Mouse (Mus musculus) liver, embryonic 13.5 days (tissue): Measurements from ENCODE around the gene Mpc1. TPM values are rescaled to one million over a fixed set of nuclear protein-coding genes. Genes with fewer than 3 reads are reported as not detected.
"Not testable (repeated sequence)": the region's sequence is repeated elsewhere in the genome, so short reads cannot be mapped to it uniquely, and the experiment has no call there.

Source experiments
- ATAC-seq: fragments of 200-750 bp; cut with Nextera tagmentation; 2 replicates; pipeline ENCODE4 v1.8.0; 2017; ENCODE audit warnings: low read depth, mild to moderate bottlenecking, moderate number of reproducible peaks, moderate library complexity
- DNase-seq: peaks from one replicate; pipeline ENCODE4 v3.0.0; 2022
- H3K27ac ChIP-seq: fragments of 300-500 bp; sonication (generic); 2 replicates; pipeline ENCODE4 v1.5.1; 2015; ENCODE audit warnings: moderate library complexity, mild to moderate bottlenecking, inconsistent platforms
- H3K27me3 ChIP-seq: fragments of 300-500 bp; sonication (generic); 2 replicates; pipeline ENCODE4 v1.6.1; 2015; ENCODE audit warnings: mild to moderate bottlenecking, inconsistent platforms
- H3K36me3 ChIP-seq: fragments of 300-500 bp; sonication (generic); 2 replicates; pipeline ENCODE4 v1.6.1; 2015; ENCODE audit warnings: mild to moderate bottlenecking, inconsistent platforms
- H3K4me1 ChIP-seq: fragments of 300-500 bp; sonication (generic); replicated peaks from 2 replicates; pipeline ENCODE4 v1.6.1; 2015; ENCODE audit warnings: inconsistent platforms
- H3K4me2 ChIP-seq: fragments of 300-500 bp; sonication (generic); 2 replicates; pipeline ENCODE4 v1.6.1; 2015; ENCODE audit warnings: inconsistent platforms, mild to moderate bottlenecking, moderate library complexity
- H3K4me3 ChIP-seq: fragments of 300-500 bp; sonication (generic); replicated peaks from 2 replicates; pipeline ENCODE4 v1.5.1; 2015; ENCODE audit warnings: mild to moderate bottlenecking, inconsistent platforms
- H3K9ac ChIP-seq: fragments of 300-500 bp; sonication (generic); 2 replicates; pipeline ENCODE4 v1.6.1; 2015; ENCODE audit warnings: mild to moderate bottlenecking, inconsistent platforms
- H3K9me3 ChIP-seq: fragments of 300-500 bp; sonication (generic); replicated peaks from 2 replicates; pipeline ENCODE4 v1.6.1; 2016; ENCODE audit warnings: inconsistent platforms
- WGBS: fragments of 180-500 bp; shearing (Covaris S2); methylation state at CpG from one replicate; pipeline ENCODE4 v1.1.7; 2015; ENCODE audit not compliant: insufficient replicate concordance; 5-methylcytosine and 5-hydroxymethylcytosine counted together
- polyA plus RNA-seq: library from polyadenylated mRNA; unstranded; fragments of >200 nt; fragmentation: Nextera tagmentation; extraction: Ambion mirVana; gene quantifications from 2 replicates; pipeline ENCODE4 v1.2.1, GENCODE M21; 2015

Mpc1 gene
- polyA plus RNA-seq, 1 experiment from 2014 or later, result 125 TPM

GRCm38 (mm10) chr17:8251704-8252103, 31.0 kb upstream of the Mpc1 start:
- Histone ChIP-seq H3K4me2 (no peak overlapping the region), H3K4me1 (no peaks in the 10 kb centered on the region), H3K27me3 (peaks cover 6% of the 10 kb centered on the region), H3K4me3 (no peak overlapping the region), H3K27ac (no peak overlapping the region), H3K9me3 (no peaks in the 10 kb centered on the region), H3K9ac (no peak overlapping the region), H3K36me3 (no peaks in the 10 kb centered on the region)
- DNase-seq, result no peak
- no peak for ATAC-seq
- 65% methylated on average over 7 of the region's 7 CpGs for WGBS

DNA sequence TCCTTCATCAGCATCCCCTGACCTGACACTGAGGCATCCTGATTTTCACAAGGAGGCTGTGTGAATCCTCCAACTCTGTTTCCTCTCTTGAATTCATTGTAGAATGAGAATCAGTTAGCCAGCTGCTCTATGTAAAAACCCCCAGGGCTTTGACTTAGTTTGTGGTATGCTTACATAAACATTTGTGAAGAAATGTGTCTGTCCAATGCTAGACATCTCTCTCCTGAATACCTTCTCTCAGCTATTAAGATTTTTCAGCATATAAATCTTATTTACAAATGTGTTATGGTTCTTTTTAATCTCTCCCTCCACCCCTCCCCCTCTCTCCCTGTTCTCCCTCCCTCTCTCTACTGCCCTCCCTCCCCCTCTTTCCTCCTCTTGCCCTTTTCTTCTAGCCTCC, 28.4 kb upstream of the Mpc1 start:
- no peak for ATAC-seq
- Histone ChIP-seq H3K9me3 (no peaks in the 10 kb centered on the region), H3K4me3 (no peak overlapping the region), H3K4me1 (no peaks in the 10 kb centered on the region), H3K4me2 (no peak overlapping the region), H3K27ac (no peak overlapping the region), H3K36me3 (no peaks in the 10 kb centered on the region), H3K9ac (no peak overlapping the region), H3K27me3 (peaks cover 4% of the 10 kb centered on the region)
- DNase-seq, result no peak

GRCm38 (mm10) chr17:8254914-8255313, 27.8 kb upstream of the Mpc1 start:
- DNase-seq, result no peak
- no peak overlapping the region for H3K4me3 ChIP-seq
- no peak for ATAC-seq
- no peaks in the 10 kb centered on the region for H3K4me1 ChIP-seq
- no peak overlapping the region for H3K4me2 ChIP-seq
- H3K9me3 ChIP-seq, result no peaks in the 10 kb centered on the region
- 41% methylated on average over 3 of the region's 3 CpGs for WGBS
- H3K36me3 ChIP-seq, result no peaks in the 10 kb centered on the region
- H3K9ac ChIP-seq, result no peak overlapping the region
- no peak overlapping the region for H3K27ac ChIP-seq
- no peaks in the 10 kb centered on the region; the same call in 1 of the 2 replicates for H3K27me3 ChIP-seq

GRCm38 (mm10) chr17:8255583-8255982, 27.1 kb upstream of the Mpc1 start:
- Histone ChIP-seq H3K27me3 (no peaks in the 10 kb centered on the region; the same call in 1 of the 2 replicates), H3K36me3 (no peaks in the 10 kb centered on the region), H3K4me3 (no peak overlapping the region), H3K4me1 (no peaks in the 10 kb centered on the region), H3K27ac (no peak overlapping the region), H3K4me2 (no peak overlapping the region), H3K9ac (no peak overlapping the region), H3K9me3 (no peaks in the 10 kb centered on the region)
- ATAC-seq (no peak), DNase-seq (no peak)
- WGBS, result 39% methylated on average over 6 of the region's 6 CpGs

- no peak overlapping the region for H3K4me2 ChIP-seq
These were observed 25.7 kb upstream of the Mpc1 start for GRCm38 (mm10) chr17:8256982-8257381.

GRCm38 (mm10) chr17:8264638-8265037, 18.1 kb upstream of the Mpc1 start:
- H3K27me3 ChIP-seq, result peaks cover 12% of the 10 kb centered on the region; the same call in 1 of the 2 replicates
- not testable (repeated sequence) for H3K4me1 ChIP-seq, H3K9me3 ChIP-seq, H3K9ac ChIP-seq, H3K4me3 ChIP-seq, ATAC-seq, H3K36me3 ChIP-seq, H3K27ac ChIP-seq, H3K4me2 ChIP-seq
- DNase-seq, result peak; percentile 20
- WGBS, result 12% methylated on average over 7 of the region's 7 CpGs

More at GRCm38 (mm10) chr17:8256982-8257381, 25.7 kb upstream of the Mpc1 start:
- Histone ChIP-seq H3K27ac (no peak overlapping the region), H3K4me1 (no peaks in the 10 kb centered on the region), H3K9me3 (no peaks in the 10 kb centered on the region), H3K27me3 (peaks cover 4% of the 10 kb centered on the region; the same call in 1 of the 2 replicates), H3K36me3 (no peaks in the 10 kb centered on the region), H3K4me3 (no peak overlapping the region), H3K9ac (no peak overlapping the region)
- WGBS, result 61% methylated on average over 8 of the region's 8 CpGs
- ATAC-seq (no peak), DNase-seq (no peak)

DNA sequence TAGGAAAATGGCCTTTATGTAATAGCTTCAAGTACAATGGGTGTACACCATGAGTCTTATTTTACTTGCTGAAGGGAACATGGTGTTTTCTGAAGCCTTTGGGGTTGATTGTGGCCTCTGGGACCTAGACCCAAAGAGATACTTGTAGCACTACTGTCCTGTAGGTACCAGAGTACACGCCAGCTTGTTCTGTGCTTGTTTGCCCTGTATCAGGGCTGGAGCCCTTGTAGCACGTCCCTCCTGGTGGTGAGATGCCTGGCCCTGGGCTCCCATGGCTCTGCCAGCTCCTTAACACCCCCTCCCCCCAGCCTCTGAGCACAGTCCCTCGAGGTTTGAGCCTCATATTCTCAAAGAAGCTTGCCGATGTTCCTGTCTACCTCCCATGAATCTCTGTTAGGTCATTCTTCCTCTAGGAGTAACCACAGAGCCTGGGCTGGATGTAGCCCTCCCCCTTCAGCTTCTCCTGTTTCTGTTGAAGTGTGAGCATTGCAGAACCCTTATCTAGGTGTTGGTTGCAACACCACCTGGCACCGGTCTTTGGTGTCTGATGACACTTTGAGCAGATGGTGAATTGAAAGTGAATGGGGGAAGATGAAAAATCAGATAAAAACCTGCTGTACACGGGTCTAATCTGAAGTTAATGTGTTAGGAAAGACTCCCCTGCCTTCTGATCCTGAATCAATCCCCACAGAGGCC, 10.5 kb upstream of the Mpc1 start:
- no peak overlapping the region for H3K9ac ChIP-seq
- no peak overlapping the region for H3K4me2 ChIP-seq
- no peak overlapping the region for H3K27ac ChIP-seq
- WGBS, result 21% methylated on average over 6 of the region's 6 CpGs
- H3K27me3 ChIP-seq, result no peaks in the 10 kb centered on the region
- H3K4me1 ChIP-seq, result peaks cover 20% of the 10 kb centered on the region; the same call in 1 of the 2 replicates
- DNase-seq, result no peak
- no peak overlapping the region for H3K4me3 ChIP-seq
- peak; percentile 44 for ATAC-seq
- H3K36me3 ChIP-seq, result no peaks in the 10 kb centered on the region
- no peaks in the 10 kb centered on the region for H3K9me3 ChIP-seq

GRCm38 (mm10) chr17:8272951-8273350, 9.8 kb upstream of the Mpc1 start:
- Histone ChIP-seq H3K36me3 (no peaks in the 10 kb centered on the region), H3K27me3 (no peaks in the 10 kb centered on the region), H3K9me3 (no peaks in the 10 kb centered on the region), H3K4me2 (no peak overlapping the region), H3K27ac (no peak overlapping the region), H3K9ac (no peak overlapping the region), H3K4me1 (peaks cover 20% of the 10 kb centered on the region; the same call in 1 of the 2 replicates), H3K4me3 (no peak overlapping the region)
- peak; percentile 45 for ATAC-seq
- 40% methylated on average over 6 of the region's 6 CpGs for whole genome bisulfite sequencing
- no peak for DNase-seq

DNA sequence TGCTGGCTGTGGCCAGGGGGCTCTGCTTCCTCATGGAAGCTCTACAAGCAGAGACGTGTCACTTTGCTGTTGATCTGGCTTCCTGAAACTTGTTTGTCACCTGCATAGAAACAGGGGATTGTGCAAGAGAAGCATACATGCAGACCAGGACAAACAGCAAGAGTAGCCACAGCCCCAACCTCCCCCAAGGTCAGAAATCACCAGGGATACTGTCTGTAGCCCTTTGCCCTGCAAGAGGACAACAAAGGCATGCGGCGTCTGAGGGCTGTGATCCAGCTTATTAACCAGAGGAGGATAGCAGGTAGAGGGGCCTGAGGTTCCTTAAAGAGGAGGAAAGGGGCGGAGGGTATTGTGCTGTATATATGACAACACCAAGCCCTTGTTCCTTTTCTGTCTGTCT, 6.6 kb upstream of the Mpc1 start:
- 54% methylated on average over 4 of the region's 4 CpGs for WGBS
- Histone ChIP-seq H3K9ac (no peak overlapping the region), H3K27me3 (no peaks in the 10 kb centered on the region), H3K4me2 (no peak overlapping the region), H3K27ac (no peak overlapping the region), H3K9me3 (no peaks in the 10 kb centered on the region), H3K4me3 (no peak overlapping the region), H3K36me3 (no peaks in the 10 kb centered on the region), H3K4me1 (peaks cover 19% of the 10 kb centered on the region; the same call in 1 of the 2 replicates)
- ATAC-seq, result peak; percentile 51
- no peak for DNase-seq

DNA sequence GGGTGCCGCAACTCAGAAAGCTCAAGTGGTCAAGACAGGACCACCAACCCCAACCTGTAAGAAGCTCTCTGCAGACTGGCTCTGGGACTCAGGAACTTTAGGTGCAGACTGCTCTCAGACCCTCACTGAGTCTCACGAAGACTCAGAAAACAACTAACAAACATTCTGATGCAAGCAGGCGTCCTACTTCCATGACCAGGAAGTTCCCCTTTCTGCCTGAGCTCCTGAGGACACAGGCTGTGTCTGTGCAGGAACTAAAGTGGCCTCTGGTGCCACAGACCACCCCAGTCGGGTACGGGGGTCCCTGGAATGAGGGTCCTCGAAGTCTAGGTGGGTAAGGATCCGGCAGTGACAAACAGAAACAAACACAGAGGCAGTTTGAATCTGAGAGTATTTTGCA, 6.0 kb upstream of the Mpc1 start:
- no peaks in the 10 kb centered on the region for H3K27me3 ChIP-seq
- H3K4me1 ChIP-seq, result peaks cover 14% of the 10 kb centered on the region; the same call in 1 of the 2 replicates
- DNase-seq (no peak), ATAC-seq (no peak)
- H3K36me3 ChIP-seq, result no peaks in the 10 kb centered on the region
- no peak overlapping the region for H3K9ac ChIP-seq
- WGBS, result 51% methylated on average over 7 of the region's 7 CpGs
- no peak overlapping the region for H3K27ac ChIP-seq
- H3K4me2 ChIP-seq, result no peak overlapping the region
- H3K9me3 ChIP-seq, result no peaks in the 10 kb centered on the region
- H3K4me3 ChIP-seq, result no peak overlapping the region

DNA sequence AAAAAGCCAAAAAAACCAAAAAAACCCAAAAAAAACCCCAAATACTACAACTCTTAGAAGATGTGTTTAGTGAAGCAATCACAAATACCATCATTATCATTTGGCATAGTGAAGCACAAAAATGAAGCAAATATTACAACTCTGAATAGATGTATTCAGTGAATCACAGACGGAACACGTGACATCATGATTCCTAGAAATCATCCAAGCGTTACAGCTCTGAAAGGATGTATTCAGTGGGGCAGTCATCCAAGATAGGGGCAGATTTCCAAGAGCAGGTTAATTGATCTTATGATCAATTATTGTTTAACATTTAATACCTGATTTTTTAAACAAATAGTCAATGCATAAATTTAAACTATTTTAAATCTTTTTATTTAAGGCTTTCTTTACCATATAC, 5.4 kb upstream of the Mpc1 start:
- Histone ChIP-seq H3K27ac (no peak overlapping the region), H3K9ac (no peak overlapping the region), H3K9me3 (no peaks in the 10 kb centered on the region), H3K36me3 (no peaks in the 10 kb centered on the region), H3K4me2 (no peak overlapping the region), H3K27me3 (no peaks in the 10 kb centered on the region), H3K4me1 (peaks cover 14% of the 10 kb centered on the region; the same call in 1 of the 2 replicates), H3K4me3 (no peak overlapping the region)
- WGBS, result 79% methylated on average over 3 of the region's 3 CpGs
- ATAC-seq (no peak), DNase-seq (no peak)

GRCm38 (mm10) chr17:8278356-8278755, 4.3 kb upstream of the Mpc1 start:
- H3K36me3 ChIP-seq, result no peaks in the 10 kb centered on the region
- no peaks in the 10 kb centered on the region for H3K27me3 ChIP-seq
- no peak for DNase-seq
- no peak overlapping the region for H3K4me3 ChIP-seq
- H3K4me1 ChIP-seq, result peaks cover 16% of the 10 kb centered on the region
- no peaks in the 10 kb centered on the region for H3K9me3 ChIP-seq
- H3K9ac ChIP-seq, result no peak overlapping the region
- H3K4me2 ChIP-seq, result no peak overlapping the region
- no peak for ATAC-seq
- H3K27ac ChIP-seq, result no peak overlapping the region
- 63% methylated on average over 3 of the region's 3 CpGs for WGBS
